Mouse (Mus musculus) right cerebral cortex, postnatal 4 days (tissue): ENCODE data around the gene Ubtd1.

Experiments
- DNase-seq: peaks from one replicate; pipeline ENCODE4 v3.0.0-alpha.2; 2022

The Ubtd1 gene

DNA sequence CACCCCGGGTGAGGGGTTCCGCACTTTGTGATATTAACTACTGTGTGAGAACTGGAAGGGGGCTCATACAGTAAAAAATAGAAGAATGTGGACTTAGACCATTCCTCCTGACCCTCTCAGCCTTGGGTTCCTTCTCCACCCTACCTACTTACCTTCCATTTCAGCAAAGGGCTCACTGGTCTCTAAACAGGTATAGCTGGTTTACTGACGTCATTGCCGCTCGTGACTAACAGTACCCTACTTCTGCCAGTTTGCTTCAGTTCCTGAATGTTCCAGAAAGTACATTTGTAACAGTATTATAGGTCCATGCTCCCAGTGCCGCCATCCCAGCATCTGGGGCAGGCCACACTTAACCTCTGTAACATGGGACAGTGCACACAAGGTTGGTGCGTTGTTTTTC lies 12.5 kb downstream of the Ubtd1 start:
- DNase-seq, result no peak

DNA sequence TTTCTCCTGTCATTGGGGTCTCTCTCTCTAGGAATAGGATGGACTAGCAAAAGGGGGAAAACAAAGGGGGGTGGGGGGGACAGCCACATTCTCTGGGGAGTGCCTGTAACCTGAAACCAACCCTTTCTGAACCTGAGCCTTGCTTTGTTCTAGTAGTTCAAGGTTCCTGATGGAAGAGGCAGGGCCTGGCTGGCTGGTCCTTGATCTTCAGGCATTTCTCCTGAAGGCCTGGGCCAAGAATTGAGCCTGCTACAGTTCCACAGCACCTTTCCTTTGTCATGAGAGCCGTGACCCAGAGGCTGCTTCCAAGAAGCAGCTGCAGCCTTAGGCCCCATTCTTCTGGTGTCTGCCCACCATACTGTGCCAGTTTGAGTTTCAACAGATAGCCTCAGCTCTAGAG lies 13.9 kb downstream of the Ubtd1 start:
- DNase-seq, result no peak

DNA sequence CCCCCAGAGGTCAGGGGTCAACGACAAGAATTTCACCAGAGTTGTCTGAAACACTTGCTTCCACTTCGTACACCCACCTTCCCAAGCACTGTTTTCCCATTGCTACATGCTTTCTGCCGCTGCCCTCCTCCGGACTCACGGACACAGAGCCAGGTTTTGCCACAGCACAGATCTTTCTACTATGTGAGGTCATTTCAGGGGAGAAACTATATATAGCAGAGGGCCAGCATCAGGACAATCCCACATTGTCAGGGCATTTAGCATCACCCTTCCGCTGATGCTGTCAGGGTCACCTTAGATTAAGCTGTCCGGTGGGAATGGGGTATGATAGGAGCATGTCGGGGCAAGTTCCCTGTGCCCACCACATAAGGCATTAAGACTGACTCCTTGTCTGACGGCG lies 15.5 kb downstream of the Ubtd1 start:
- DNase-seq, result no peak

DNA sequence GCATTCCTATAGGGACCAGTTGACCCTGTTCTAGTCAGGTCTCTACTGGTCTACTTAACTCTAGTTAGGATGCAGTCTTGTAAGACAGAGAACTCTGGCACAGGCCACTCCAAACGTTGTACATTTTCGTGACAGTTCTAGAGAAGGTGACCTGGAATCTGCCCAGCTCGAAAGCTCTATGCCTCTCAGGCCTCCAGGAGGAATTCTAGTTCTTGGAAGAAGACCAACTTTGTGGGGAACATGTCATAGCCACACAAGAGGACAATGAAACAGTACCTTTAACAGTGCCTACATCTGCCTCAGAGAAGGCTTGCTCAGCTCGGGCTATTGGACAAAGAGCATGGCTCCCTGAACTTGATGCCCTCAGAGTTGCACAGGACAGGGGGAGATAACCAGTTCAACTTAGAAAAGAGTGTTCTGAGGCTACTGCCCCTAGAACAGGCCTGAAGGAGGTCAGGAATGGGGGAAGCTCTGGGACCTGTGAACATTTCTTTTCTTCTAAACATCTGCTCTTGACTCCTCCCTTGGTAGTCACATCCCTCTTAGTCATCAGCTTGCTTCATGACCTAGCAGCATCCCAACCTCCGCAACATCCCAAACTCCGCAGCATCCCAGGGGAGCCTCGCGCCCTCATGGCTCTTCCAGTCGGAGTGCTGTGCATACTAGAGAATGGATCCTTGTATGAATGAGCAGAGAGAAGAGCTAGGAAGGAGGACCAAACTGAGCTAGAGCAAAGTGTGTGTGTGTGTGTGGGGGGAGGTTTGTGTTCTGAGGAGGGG lies 17.4 kb downstream of the Ubtd1 start:
- no peak for DNase-seq

DNA sequence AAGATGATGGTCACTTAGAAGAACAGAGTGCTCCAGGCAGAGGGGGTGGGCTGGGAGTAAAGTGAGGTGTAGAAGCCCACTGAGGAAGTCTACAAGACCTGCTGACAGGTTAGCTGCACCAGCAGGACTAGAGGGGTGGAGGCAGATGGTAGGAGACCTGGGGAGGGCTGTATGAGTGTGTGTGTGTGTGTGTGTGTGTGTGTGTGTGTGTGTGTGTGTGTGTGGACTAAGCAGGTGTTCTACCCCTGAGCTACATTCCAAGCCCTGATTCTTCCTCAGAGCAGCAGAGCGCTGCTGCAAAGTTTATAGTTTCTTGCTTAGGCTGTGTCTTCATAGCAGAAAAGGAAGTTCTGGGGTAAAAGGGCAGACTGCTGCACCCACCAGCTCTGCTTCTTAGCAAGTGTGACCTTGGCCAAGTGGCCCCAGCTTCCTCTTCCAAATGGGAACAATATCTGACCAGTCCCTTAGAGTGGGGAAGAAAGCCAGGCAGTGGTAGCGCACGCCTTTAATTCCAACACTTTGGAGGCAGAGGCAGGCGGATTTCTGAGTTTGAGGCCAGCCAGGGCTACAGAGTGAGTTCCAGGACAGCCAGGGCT lies 18.2 kb downstream of the Ubtd1 start:
- no peak for DNase-seq

DNA sequence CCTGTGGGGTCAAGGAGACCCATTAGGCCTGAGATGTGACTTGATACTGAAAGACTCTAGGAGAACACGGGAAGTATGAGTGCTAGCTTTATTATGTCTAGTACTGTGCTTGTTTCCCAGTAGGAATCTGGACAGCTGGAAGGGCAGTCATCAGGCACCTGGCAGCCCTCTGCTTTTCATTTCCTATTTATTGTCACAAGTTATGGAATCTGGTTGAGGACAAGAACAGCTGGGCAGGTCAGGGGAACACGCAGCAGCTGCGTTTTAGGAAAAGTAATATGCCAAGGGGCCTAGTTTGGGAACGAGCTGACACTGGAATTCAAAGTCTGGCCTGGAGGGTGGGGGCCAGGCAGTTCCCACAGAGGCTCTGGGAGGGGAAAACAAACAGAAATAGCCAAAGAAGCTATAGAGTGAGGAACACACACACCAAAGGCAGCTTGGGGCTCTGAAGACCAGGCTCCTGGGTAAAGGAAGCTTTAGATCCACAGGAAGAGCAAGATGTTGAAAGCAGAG lies 18.9 kb downstream of the Ubtd1 start:
- DNase-seq, result no peak

DNA sequence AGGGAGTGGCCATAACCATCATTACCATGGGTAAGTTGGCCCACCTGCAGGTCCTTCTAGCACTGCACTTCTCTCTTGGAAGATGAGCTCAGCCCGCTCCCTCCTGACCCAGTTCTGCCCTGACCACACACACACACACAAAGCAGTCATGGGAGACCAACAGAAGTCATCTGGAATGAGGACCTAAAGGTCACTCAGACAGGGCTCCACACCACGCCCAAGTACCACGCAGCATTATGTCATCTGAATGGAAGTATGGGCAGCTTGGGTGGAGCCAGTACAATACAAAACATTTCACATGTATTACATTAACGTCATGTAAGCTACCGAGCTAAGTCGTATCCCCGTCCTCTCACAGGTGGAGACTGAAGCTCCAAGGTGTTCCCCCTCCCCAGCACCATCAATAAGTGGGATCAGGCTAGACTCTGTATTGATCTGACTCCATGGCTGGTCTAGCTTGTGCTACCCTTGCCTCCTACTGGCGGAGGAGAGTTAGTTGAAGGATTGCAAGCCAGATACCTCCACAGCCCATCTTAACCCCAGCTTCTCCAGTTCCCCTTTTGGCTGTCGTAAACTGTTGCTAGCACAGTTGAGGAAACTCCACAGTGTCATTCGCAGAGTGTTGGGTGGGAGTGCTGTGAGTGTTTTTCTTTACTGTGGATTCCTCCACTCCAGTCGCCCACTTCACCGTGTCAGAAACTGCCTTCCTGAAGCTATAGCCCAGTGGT lies 19.9 kb downstream of the Ubtd1 start:
- no peak for DNase-seq

DNA sequence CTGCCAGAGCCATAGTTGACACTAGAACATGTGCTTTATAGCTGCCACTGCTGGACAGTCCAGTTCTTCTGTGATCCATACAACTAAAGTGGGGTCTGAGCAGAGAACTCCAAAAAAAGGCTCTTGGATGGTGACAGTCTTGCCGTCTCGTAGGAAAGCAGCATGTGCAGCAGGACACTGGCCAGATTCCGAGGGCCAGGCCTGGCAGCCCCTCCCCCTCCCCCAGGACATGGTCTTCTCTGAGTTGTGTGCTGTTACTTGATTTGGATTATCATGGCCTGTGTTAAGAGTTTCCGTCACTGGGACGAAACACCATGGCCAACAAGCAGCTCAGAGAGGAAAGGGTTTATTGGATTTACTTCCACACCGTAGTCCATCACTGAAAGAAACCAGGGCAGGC lies 22.7 kb downstream of the Ubtd1 start:
- no peak for DNase-seq

DNA sequence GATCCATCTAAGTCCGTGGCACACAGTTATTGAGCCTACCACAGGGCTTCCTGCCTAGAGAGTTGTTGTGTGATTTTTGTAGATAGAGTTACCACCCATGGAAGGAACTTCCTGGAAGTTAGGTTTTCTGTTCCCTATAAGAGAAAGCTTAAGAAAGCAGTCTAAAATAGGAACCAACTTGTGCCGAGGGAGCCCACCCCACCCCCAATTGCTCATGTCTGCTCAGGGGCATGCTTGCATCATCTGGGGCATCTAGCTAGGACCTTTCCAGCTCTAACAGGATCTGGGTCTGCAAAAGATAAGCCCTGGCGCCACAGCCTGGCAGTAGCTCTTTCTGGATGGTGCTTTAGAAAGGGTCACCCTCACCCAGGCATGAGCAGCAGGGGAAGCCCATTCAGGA lies 24.1 kb downstream of the Ubtd1 start:
- DNase-seq, result no peak

DNA sequence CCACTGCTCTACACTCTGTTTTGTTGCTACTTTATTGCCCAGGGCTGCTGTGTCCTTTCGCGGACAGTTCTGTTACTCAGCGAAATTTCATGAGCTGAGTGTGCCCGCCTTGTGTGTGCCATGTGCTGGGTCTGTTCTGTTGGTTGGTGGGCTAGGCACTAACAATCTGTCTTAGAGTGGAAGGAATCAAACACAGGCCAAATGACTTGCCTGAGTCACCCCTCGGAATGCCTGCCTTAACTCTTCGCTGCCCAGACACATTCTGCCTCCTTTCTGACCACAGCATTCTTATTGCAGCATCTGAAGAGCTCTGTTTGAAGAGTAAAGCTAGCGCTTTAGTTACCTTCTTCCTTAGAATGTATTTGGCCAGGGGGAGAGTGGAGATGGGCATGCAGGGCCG lies 25.0 kb downstream of the Ubtd1 start:
- no peak for DNase-seq

DNA sequence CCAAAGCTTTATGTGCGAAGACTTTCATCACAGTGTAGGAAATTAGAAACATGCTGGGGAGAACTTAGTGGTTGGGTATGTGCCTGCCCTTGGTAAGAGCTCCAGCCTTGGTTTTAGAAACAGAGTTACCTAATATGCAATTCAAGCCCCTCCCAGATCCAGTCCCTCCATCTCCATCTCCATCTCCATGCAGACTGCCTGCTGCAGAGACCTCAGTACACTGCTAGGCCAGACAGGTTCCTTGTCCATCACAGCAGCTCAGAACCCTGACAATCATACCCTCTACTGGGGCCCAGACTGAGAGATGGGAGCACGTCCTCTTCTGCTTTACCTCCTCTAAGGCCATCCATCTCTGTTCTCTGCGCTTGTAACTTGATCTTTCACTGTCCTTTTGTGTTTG lies 27.0 kb downstream of the Ubtd1 start:
- DNase-seq, result no peak

DNA sequence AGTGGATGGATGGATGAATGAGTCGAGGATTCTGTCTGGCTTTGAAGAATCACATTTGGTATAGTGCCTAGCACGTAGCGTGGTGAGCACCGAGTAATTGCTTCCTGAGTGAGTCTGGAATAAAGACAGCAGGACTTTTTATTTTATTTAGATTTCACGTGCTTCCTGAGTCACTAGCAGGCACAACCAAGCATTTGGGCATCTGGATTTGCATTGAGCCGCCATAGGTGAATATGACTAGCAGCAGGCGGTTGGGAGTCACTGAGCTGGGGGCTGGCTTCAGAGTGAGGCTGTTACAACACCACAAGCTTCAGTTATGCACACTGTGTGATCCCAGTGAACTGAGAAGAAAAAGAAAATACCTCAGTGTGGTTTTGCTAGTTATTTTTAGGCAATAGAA lies 27.5 kb downstream of the Ubtd1 start:
- DNase-seq, result no peak

DNA sequence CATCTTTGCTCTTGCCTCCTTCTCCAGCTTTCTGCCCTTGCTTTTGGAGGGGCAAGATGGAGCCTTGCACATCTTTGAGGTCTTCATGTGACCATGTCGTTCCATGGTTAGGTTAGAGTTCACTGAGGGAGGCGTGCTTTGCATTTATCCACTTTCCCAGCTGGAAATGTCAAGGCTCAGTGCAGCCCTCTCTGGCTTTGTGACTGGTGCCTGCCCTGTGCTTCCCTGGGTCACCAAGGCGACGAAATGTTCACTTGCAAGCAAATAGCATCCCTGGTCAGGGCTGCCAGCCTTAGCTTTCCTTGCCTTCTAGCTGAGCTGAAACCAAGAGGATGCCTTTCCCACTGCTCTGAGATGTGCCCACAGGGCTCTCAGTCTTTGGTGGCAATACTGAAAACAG lies 28.9 kb downstream of the Ubtd1 start:
- DNase-seq, result no peak

DNA sequence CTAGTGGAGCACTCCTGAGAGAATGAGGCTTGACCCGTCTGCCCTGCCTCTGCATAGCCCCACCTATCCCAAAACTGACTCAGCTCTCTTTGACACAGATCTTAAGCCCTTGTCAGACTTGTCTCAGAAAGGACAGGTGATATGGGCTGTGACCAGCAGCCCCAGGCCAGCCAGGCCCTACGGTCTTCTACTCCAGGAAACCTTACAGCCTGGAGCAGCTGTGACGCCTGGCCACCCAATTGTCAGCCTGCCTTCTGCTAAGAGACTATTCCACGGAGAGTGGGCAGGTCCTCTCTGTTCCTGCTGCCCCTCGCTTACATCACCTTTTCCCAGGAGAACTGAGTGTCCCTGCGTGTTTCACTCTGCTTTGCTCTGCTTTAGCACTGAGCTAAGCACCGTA lies 29.6 kb downstream of the Ubtd1 start:
- no peak for DNase-seq

DNA sequence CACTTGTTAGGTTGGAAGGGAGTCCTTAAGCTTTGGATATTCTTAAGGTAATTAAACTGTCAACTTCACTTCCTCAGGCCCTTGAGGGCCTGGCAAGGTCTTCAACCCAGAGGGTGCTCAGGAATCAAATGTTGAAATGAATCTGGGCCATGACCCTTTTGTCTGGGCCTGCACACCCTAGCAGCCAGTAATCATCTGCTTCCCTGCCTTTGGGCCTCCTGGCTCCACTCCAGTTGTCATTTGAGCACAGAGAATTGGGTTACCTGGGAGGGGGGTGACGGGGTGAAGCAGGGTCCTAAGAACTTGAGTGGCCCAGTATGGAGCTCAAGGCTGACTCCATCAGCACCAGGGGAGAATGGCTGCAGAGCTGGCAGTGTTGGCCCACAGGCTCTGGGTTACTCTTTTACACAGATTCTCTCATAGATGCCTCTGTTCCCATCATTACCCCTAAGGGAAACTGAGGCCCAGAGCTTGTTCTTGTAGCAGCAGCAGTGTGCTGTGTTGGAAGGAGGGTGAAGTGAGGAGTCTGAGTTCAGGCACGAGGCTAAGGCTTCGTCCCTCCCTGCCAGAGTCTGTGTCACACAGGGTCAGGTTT lies 32.8 kb downstream of the Ubtd1 start:
- no peak for DNase-seq

DNA sequence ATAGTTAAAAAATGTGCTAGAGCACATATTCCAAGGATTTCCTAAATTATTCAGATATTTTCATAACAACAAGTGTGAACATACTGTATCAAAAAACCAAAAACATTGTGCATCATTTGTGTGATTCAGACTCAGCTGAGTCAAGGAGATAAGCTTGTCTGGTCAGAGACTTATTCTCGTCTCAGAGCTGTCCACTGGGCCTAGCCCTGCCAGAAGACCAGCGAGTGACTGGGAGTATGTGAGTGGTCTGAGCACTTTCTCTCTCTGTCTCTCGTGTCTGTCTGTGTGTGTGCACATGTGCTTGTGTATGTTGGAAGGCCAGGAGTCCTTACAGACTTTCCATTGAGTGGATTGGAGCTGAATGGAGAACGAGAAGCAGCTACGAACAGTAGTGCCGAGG lies 33.4 kb downstream of the Ubtd1 start:
- DNase-seq, result no peak

DNA sequence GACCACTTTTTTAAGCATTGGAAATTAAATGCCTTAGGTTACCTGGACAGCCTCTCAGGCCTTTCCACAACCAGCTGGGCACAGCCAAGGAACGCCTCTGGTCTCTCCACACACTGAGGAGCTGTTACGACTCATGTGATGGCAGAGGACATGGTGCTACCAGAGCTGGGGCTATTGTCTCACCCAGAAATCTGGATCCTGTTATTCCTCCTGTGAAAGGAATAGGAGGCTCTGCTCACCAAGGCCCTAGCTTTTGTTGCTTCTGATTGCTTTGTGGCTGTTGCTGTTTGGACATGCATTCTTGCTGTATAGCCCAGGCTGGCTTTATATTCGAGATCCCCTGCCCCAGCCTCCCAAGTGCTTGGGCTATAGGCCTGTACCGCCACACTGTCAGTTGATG lies 34.7 kb downstream of the Ubtd1 start:
- no peak for DNase-seq

DNA sequence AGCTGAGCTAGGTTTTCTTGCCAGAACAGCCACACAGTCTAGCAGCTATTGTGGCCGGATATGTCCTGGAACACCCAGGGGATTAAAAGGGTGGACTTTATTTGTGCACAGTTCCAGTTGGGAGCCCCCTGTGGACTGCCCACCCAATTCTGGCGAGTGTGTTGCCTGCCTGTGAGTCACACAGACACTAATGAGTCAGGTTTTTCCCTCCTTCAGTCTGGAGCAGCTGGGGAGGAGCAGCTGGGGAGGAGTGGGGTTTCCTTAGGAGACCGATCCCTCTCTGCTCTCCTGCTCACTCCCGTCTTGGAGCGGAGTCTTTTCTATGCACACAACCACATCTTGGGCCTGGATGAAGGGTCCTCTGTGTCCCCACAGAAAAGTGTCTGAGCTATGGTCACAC lies 35.3 kb downstream of the Ubtd1 start:
- no peak for DNase-seq

DNA sequence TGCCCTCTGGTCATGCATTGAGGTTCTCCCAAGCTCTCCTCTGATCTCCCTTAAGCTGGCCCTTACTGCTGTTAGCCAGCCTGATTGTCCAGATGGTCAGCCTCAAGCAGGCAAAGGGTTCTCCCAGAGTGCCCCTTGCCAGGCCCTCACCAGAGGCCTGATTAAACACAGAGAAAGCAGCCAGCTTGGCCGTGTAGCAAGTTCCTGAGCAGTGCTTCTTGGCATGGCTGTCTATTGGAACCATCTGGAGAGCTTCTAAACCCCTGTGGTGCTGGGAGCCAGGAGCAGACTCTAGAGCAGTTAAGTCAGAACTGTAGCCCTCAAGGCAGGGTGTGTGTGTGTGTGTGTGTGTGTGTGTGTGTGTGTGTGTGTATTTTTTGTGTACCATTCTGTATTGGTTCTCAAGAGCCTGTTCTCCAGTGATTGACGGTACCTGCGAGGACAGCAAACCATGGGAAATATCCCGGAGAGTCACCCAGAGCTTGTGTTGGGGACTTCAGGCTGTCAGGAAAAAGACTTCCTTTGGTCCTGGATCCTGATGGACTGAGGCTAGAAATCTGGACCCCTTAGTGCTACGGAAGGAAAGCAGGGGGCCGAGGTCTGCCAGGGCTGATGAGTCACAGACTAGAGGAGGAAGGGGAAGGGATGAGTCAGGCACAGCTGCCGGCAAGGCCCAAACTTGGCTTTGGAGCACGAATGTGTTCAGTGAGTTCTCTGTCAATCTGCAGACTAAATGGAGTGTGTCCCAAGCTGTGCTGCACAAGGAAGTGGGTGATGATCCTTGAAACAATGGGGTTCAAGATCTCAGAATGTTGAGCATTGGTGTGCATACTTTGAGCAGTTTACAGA lies 36.1 kb downstream of the Ubtd1 start:
- DNase-seq, result no peak

DNA sequence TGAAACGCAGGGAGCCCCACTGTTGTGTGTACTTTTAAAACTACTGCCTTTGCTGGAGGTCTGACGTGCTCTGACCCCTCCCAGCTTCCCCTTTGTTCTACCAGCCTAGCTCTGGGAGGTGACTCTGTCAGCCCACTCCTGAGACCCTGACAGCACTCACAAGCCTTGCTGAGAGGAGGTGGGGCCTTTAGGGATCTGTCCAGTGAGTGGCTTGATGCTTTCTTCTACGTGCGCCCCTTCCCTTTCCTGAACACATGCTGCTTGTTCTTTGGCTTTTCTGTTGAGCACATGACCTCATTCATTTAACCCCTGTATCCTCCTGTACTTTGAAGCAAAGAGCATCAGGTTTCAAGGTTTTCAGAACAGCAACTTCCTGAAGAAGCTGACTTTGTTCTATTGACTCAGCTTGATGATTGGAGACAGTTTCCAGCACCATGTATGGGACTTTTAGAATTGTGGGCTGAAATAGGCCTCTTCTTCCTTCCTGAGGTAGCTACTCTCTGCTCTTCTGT lies 37.5 kb downstream of the Ubtd1 start:
- DNase-seq, result no peak

DNA sequence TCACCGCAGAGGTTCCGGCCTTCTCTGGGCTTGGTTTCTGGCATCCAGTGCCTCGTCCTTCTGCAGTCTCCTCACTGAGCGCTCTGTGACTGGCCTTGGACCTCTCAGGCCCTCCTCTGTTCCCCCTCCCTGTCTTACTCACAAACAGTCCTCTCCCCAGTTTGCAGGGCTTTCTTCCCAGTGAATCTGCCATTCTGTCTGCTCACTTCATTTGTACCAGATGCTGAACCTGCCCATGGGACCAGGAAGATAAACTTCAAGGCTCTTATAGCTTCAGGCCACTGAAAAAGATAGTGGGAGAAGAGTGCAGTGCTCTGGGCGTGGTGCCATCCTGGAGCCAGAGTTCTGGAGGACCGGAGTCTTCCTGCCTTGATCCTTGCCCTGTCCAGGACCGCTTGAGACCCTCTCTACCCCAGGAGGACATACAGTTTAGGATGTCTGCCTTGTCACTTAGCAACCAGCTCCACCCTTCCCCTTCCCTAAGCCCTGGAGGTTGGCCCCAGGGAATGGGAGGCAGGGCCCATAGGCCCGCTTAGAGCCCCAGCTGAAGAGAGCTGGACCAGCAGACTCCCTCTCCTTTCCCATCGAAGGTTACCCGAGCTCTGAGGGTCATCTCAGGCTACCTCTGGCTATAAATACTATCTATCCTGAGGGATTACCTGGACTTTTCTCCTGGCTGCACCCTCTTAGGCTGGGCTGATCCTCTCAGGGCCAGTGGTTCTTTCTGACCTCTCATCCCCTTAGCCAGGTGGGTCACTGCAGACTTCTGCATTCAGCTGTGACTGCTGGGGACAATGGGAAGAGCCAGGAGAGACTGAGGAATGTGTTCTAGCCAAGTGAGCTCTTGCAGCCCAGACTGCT lies 40.3 kb downstream of the Ubtd1 start:
- no peak for DNase-seq

DNA sequence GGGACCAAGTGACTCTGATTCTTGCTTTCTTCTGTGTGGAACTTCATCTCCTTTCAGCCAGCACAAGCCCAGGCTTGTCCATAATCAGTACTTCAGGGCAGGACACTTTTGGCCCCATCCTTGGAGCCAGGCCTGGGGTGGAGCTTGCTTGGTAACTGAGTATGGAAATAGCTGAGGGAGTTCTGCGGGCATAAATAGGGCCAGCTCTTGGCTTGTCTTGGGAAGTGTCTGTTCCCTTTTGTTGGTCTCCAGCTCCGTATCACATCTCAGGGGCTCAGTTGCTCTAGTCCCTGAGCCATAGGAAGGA lies 40.9 kb downstream of the Ubtd1 start:
- no peak for DNase-seq
